Mouse (Mus musculus) bone marrow, adult 2 months (tissue): ENCODE data around the gene Siah2. TPM values are rescaled to one million over a fixed set of nuclear protein-coding genes. Genes with fewer than 3 reads are reported as not detected.

Source experiments
- H3K27ac ChIP-seq: fragments of 200-500 bp; 2 replicates; pipeline ENCODE4 v1.5.1; 2012; ENCODE audit warnings: low read depth, mild to moderate bottlenecking, control low read depth, inconsistent platforms, low read length; ENCODE audit not compliant: control insufficient read depth, poor library complexity, insufficient read depth
- H3K4me1 ChIP-seq: fragments of 200-500 bp; 2 replicates; pipeline ENCODE4 v1.6.1; 2011; ENCODE audit warnings: low read length; ENCODE audit not compliant: control insufficient read depth, insufficient read depth
- H3K4me3 ChIP-seq: fragments of 200-500 bp; replicated peaks from 2 replicates; pipeline ENCODE3; 2011; ENCODE audit warnings: mild to moderate bottlenecking, low read depth, low read length, control low read depth; ENCODE audit not compliant: control insufficient read depth
- CTCF ChIP-seq: fragments of 200-500 bp; IDR thresholded peaks from 2 replicates; pipeline ENCODE4 v1.5.1; 2011; ENCODE audit warnings: low read length, control low read depth; ENCODE audit not compliant: control insufficient read depth, insufficient read depth
- POLR2A ChIP-seq: fragments of 200-500 bp; IDR thresholded peaks from 2 replicates; pipeline ENCODE4 v1.6.1; 2011; ENCODE audit warnings: low read depth, mild to moderate bottlenecking, control low read depth, low read length, borderline replicate concordance; ENCODE audit not compliant: control insufficient read depth
- WGBS: fragments of 180-500 bp; shearing (Covaris S2); methylation state at CpG from one replicate; pipeline ENCODE4 v1.1.7; 2018; 5-methylcytosine and 5-hydroxymethylcytosine counted together
- polyA plus RNA-seq: library from polyadenylated mRNA; stranded (reverse); fragments of >200 nt; gene quantifications from 2 replicates; pipeline ENCODE4 v1.2.4, GENCODE M21; 2011; ENCODE audit warnings: low replicate concordance; ENCODE audit not compliant: missing spikeins, insufficient read depth, insufficient read length

Siah2 gene
- polyA plus RNA-seq, 1 experiment, result 1.6 TPM

GRCm38 (mm10) chr3:58703748-58704147 is 11.5 kb upstream of the Siah2 start:
- 85% methylated on average over 9 of the region's 9 CpGs for WGBS
- Histone ChIP-seq H3K4me3 (no peak overlapping the region), H3K4me1 (no peaks in the 10 kb centered on the region), H3K27ac (no peak overlapping the region)
- TF ChIP-seq POLR2A, result no peak
- TF ChIP-seq CTCF, result no peak

GRCm38 (mm10) chr3:58702329-58702728 is 10.1 kb upstream of the Siah2 start:
- WGBS, result 73% methylated on average over 1 of the region's 1 CpGs
- TF ChIP-seq CTCF, result no peak
- no peak for TF ChIP-seq POLR2A

GRCm38 (mm10) chr3:58701441-58701840 is 9.2 kb upstream of the Siah2 start:
- 67% methylated on average over 1 of the region's 1 CpGs for WGBS
- H3K27ac ChIP-seq, result no peak overlapping the region
- H3K4me3 ChIP-seq, result no peak overlapping the region
- H3K4me1 ChIP-seq, result no peaks in the 10 kb centered on the region
- no peak for TF ChIP-seq POLR2A

More at GRCm38 (mm10) chr3:58702329-58702728, 10.1 kb upstream of the Siah2 start:
- Histone ChIP-seq H3K4me1 (no peaks in the 10 kb centered on the region), H3K4me3 (no peak overlapping the region), H3K27ac (no peak overlapping the region)

GRCm38 (mm10) chr3:58697926-58698325 is 5.7 kb upstream of the Siah2 start:
- H3K4me3 ChIP-seq, result no peak overlapping the region
- no peak for TF ChIP-seq POLR2A
- no peak for TF ChIP-seq CTCF
- H3K4me1 ChIP-seq, result no peaks in the 10 kb centered on the region
- H3K27ac ChIP-seq, result no peak overlapping the region
- 75% methylated on average over 4 of the region's 4 CpGs for WGBS

GRCm38 (mm10) chr3:58696806-58697205 is 4.6 kb upstream of the Siah2 start:
- no peak overlapping the region for H3K27ac ChIP-seq
- WGBS, result 62% methylated on average over 3 of the region's 3 CpGs
- H3K4me3 ChIP-seq, result no peak overlapping the region
- no peaks in the 10 kb centered on the region for H3K4me1 ChIP-seq
- TF ChIP-seq POLR2A (no peak), CTCF (no peak)

GRCm38 (mm10) chr3:58695507-58695906 is 3.3 kb upstream of the Siah2 start:
- no peaks in the 10 kb centered on the region for H3K4me1 ChIP-seq
- H3K4me3 ChIP-seq, result no peak overlapping the region
- H3K27ac ChIP-seq, result no peak overlapping the region
- no peak for TF ChIP-seq POLR2A
- no peak for TF ChIP-seq CTCF
- 69% methylated on average over 7 of the region's 7 CpGs for WGBS

- WGBS, result 78% methylated on average over 1 of the region's 1 CpGs
- Histone ChIP-seq H3K27ac (no peak overlapping the region), H3K4me1 (no peaks in the 10 kb centered on the region), H3K4me3 (no peak overlapping the region)
- no peak for TF ChIP-seq POLR2A
- TF ChIP-seq CTCF, result no peak
These were observed 2.8 kb upstream of the Siah2 start for GRCm38 (mm10) chr3:58695044-58695443.

- H3K27ac ChIP-seq, result no peak overlapping the region
- TF ChIP-seq CTCF (no peak), POLR2A (no peak)
- WGBS, result 84% methylated on average over 7 of the region's 7 CpGs
- no peak overlapping the region for H3K4me3 ChIP-seq
- no peaks in the 10 kb centered on the region for H3K4me1 ChIP-seq
These were observed 1.1 kb upstream of the Siah2 start for GRCm38 (mm10) chr3:58693331-58693730.

- peak overlapping the region; percentile 95 for H3K27ac ChIP-seq
- under 1% methylated on average over 64 of the region's 65 CpGs for WGBS
- TF ChIP-seq CTCF (no peak), POLR2A (no peak)
- H3K4me1 ChIP-seq, result no peaks in the 10 kb centered on the region
- peak overlapping the region; percentile 95 for H3K4me3 ChIP-seq
These were observed 743 bp downstream of the Siah2 start for GRCm38 (mm10) chr3:58691374-58691939.
